Mouse (Mus musculus) layer of hippocampus, adult 11-12 months (tissue): ENCODE measurements around the gene Zfp292.

ENCODE experiments used
- DNase-seq: peaks from one replicate; pipeline ENCODE4 v3.0.0; 2022; ENCODE audit warnings: low spot score

Gene Zfp292

DNA sequence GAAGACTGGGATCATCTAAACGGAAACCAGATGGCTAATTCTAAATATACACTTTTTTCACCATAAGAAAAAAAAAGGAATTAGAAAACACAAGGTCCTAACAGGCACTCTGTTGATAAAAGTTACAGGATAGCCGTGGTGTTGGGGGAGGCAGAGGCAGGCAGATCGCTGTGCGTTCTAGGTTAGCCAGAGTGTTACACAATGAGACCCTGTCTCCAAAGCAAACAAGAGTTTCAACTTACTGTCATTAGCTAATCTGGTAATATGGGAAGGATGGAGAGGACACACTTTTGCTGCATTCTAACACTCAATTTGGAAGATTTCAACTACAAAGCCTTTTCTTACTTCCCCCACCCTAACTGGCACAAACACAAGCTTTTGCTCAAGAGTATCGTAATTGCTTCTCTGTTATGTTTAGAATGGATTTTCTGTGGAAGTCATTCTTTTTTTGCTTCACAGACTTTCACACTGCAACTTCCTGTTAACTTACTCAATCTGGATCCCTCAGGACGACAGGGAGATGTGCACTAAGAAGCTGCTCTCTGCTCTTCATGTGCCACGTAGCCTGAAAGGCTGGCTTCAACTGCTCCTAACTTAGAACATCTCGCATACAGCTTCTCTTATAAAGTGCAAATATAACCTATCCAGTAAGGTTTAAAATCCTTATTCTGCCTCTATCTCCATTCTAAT is 85.3 kb downstream of the Zfp292 start:
- no peak for DNase-seq

DNA sequence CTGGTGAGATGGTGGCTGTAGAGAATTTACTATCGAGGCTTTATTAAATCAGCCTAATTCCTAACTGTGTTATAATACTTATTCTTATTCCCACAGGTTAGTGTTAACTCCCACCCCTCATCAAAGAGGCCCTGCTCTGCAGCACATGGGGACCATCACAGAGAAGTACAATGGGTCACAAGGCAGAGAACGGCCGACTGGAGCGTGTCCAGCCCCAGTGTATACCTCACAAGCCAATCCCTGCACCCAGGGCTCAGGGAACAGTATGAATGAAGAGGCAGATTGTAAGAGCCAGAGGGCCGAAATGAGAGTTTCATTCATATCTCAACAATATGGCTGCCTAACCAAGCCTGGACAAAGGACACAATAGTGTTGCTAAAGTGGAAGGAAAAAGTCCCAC is 86.5 kb downstream of the Zfp292 start:
- no peak for DNase-seq

DNA sequence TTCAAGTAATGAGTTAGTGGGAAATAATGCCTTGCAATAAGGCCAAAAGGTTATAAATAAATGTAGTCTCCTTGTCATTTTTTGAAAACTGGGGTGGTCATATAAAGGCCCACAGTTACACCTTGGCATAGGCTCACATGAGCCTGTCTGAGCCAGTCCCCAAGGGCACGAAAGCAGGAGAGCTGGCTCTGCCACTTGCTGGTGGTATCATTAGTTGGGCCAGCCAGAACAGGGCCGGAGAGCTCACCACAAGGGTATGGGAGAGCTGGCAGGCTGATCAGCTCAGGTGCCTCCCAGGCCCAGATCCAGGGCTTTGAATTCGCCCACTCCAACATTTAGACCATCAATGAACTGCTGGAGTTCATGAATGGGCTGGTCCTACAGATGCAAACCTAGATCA is 96.3 kb downstream of the Zfp292 start:
- no peak for DNase-seq

DNA sequence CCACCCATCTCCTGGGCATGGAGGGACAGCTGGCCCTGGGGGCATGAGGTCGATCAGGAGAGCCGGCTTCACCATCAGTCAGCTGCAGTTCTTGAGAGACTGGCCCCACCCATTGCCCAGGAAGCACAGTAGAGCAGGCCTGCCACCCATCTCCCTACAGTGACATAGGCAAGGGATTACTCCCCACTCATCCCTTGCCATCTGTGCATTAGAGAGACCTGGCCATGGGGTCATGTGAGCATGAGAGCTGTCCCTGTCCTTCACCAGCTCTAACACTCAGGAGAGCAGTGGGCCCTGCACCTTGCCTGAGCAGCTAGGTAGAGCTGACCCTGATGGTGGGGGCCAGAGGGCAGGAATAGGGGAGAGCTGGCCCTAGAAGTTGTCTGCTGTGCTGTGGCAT is 97.1 kb downstream of the Zfp292 start:
- DNase-seq: no peak

DNA sequence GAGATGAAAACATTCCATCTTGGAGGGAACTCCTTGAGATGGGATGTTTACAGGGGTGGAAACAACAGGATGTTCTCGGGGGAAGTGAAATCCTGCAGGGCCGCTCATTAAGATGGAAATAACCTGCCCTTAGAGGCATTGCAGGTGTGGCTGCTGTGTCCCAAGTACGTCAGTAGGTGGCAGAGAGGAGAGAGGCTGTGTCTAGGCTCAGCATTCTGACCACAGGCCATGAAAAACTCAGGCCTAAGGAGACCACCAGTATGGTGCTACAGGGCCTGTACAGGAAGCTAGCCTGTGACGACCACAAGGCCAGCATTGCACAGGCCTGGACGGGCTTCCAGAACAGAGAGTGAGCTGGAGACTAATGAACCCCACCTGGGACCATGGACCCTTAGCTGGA is 97.9 kb downstream of the Zfp292 start:
- no peak for DNase-seq

DNA sequence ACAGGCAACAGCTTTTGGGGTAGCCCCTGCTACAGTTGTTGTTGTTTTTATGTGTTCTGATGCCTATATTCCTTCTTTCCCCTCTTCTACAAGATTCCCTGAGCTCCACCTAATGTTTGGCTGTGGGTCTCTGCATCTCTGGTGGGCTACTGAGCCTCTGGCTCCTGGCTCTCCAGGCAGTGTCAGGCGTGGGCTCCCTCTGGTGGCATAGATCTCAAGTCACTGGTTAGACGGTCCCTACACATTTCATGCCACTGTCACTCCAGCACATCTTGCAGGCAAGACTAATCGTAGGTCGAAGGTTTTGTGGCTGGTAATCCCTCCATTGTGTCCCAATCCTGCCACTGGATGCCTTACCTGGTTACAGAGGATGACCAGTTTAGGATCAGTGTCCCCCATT is 100.0 kb downstream of the Zfp292 start:
- DNase-seq: no peak

DNA sequence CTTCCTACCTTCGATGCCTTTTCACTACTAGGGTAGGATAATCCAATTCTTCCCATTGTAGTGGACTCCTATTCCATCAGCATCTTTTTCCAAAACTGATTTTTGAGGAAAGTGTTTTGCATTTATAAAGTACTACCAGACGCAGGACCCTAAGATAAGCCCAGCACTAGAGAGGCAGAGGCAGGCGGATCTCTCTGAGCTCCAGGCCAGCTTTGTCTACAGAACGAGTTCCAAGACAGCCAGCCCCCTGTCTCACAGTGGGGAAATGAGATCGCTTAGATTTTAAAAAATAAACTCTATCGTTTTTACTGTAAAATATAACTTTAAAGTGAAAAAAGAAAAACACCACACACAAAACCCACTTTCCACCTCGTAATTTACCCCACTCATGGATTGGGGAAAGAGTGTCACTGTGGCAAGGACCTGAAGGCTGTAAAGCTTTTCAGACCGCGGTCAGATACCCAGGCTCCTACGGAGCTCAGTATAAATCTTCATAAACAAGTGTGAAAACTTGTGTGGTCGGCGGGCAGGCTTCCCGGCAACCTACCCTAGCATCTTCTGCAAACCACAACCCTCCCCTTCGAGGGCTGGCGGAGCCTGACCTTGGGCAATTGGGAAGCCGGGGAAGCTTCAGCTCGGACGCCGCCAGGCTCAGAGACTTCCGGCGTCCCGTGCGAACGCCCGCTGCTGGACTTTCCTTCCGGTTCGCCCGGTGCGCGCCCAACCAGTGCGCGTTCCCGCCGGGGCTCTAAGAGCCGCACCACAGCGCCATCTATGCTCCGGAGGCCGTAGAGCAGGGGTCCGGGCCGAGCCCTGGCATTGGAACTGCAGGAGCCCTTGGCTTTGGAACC is 104.9 kb downstream of the Zfp292 start, which contains the start of gene Smim8:
TSS of gene Smim8 (minus strand) at position 747 of the 851 bp plus-strand sequence.
- peak; percentile 89 for DNase-seq

DNA sequence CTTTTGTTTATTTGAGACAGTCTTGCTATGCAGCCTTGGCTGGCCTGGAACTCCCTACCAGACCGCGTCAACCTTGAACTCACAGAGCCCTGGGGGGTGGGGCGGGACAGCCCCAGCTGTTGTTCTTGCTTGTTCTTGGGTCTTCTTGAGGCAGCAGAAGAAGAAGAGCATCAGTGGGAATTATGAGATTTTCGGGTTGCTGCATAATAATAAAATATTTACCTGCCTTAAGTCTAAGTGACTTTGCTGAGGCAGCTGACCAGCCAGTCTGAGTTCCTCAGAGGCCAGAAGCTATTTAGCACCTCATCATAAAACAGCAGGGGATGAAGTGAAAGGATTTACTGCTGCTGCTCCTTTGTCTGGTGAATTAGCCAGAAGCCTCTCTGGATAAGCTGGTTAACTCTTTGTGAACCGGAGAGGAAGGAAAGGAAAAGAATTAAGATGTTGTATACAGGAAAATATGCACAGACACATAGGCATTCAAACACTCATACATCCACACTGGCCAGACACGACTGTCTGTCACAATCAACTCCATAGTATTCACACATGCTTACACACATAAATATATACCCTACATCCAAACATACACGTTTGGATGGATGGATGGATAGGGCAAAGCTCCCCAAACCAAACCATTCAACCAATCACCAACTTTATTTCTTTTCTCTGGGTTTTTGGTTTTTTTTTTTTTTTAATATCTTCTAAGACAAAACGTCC is 110.9 kb downstream of the Zfp292 start:
- no peak for DNase-seq

DNA sequence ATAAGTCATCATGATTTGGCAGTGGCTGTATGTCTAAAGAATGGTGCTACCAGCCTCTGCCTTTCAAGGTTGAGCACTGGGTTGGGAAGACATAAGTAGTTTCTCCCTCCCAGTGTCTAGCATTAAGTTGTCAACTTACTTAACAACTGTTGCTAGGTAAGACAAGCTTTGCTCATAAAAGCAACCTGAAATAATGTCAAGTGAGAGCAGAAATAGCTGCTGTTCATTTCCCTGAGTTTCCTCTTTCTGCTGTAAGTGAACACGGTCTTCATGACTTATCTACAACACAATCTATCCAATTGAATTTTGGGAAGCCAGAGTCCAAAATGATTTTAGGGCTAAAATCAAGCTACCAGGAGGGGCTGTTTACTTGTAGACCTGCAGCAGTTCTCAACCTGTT is 126.6 kb downstream of the Zfp292 start, which contains the start of gene Gm136:
TSS of gene Gm136 (minus strand) at position 101 of the 400 bp plus-strand sequence.
- no peak for DNase-seq
